Mouse (Mus musculus): ENCODE results near the gene Serpina3f. TPM values are rescaled to one million over a fixed set of nuclear protein-coding genes. Genes with fewer than 3 reads are reported as not detected.

The Serpina3f gene
- polyA plus RNA-seq, 1 experiment from 2014 or later, result 0.17 TPM

- no peak within 1 kb of the TSS for H3K4me2 ChIP-seq (replicated peaks; ENCODE audit: low read depth)
- no peak within 1 kb of the TSS for H3K27ac ChIP-seq (replicated peaks)
- ATAC-seq (ENCODE audit: low FRiP score, low TSS enrichment) (no peak), DNase-seq (ENCODE audit: low spot score) (no peak)
- H3K27me3 ChIP-seq (ENCODE audit: control insufficient read depth, insufficient read depth, low read length), result no peaks in the 10 kb centered on the region
- H3K36me3 ChIP-seq (ENCODE audit: control insufficient read depth, insufficient read depth, low read length), result no peaks in the 10 kb centered on the region
- no peak within 1 kb of the TSS for H3K4me3 ChIP-seq (ENCODE audit: low read depth, low read length)
- no peaks in the 10 kb centered on the region for H3K4me1 ChIP-seq (replicated peaks; ENCODE audit: control insufficient read depth, insufficient read depth)
- H3K9ac ChIP-seq (ENCODE audit: low read length), result no peak within 1 kb of the TSS
- TF ChIP-seq CTCF (IDR thresholded peaks at IDR 0.05; ENCODE audit: low read depth) (no peak), EP300 (optimal IDR thresholded peaks at IDR 0.05) (no peak)
- H3K9me3 ChIP-seq (ENCODE audit: control insufficient read depth, low read length), result no peaks in the 10 kb centered on the region
Measured at GRCm38 (mm10) chr12:104262863-104263262, 48.5 kb downstream of the Serpina3f start, which contains the start of gene Serpina3i. Serpina3i (plus strand) TSS chr12:104263122.

DNA sequence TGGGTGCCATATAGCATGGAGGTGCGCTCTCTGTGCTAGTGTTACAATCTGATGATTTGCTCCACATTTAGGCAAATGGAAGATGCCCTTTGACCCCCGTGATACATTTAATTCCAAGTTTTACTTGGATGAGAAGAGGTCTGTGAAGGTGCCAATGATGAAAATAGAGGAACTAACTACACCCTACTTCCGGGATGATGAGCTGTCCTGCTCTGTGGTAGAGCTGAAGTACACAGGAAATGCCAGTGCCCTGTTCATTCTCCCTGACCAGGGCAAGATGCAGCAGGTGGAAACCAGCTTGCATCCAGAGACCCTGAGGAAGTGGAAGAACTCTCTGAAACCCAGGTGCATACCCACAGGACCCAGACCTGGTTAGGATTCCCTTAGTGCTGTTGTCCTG is 52.0 kb downstream of the Serpina3f start:
- TF ChIP-seq EP300 (optimal IDR thresholded peaks at IDR 0.05) (no peak), CTCF (IDR thresholded peaks at IDR 0.05; ENCODE audit: low read depth) (no peak)
- no peaks in the 10 kb centered on the region for H3K27me3 ChIP-seq (ENCODE audit: control insufficient read depth, insufficient read depth, low read length)
- no peak overlapping the region for H3K9ac ChIP-seq (ENCODE audit: low read length)
- 64% methylated on average over 3 of the region's 3 CpGs for whole genome bisulfite sequencing
- no peaks in the 10 kb centered on the region for H3K4me1 ChIP-seq (replicated peaks; ENCODE audit: control insufficient read depth, insufficient read depth)
- DNase-seq (ENCODE audit: low spot score) (no peak), ATAC-seq (ENCODE audit: low FRiP score, low TSS enrichment) (no peak)
- no peak overlapping the region for H3K4me2 ChIP-seq (replicated peaks; ENCODE audit: low read depth)
- no peak overlapping the region for H3K27ac ChIP-seq (replicated peaks)
- H3K9me3 ChIP-seq (ENCODE audit: control insufficient read depth, low read length), result no peaks in the 10 kb centered on the region
- H3K36me3 ChIP-seq (ENCODE audit: control insufficient read depth, insufficient read depth, low read length), result no peaks in the 10 kb centered on the region
- H3K4me3 ChIP-seq (ENCODE audit: low read depth, low read length), result no peak overlapping the region

Other genes with a start within 250 kb of the Serpina3f start
- 0.32 and 0.67 TPM in 2 replicates for gene Serpina11, start 224.6 kb upstream of the Serpina3f start, polyA plus RNA-seq (2015; fragmentation: Nextera tagmentation; extraction: Ambion mirVana)
- gene Serpina9, start 200.8 kb upstream of the Serpina3f start, polyA plus RNA-seq (2015; fragmentation: Nextera tagmentation; extraction: Ambion mirVana), result 14.9 and 15.4 TPM in 2 replicates
- 2.5 TPM in 2 replicates for gene Serpina12, start 170.1 kb upstream of the Serpina3f start, polyA plus RNA-seq (2015; fragmentation: Nextera tagmentation; extraction: Ambion mirVana)
- gene Serpina5, start 113.4 kb upstream of the Serpina3f start, polyA plus RNA-seq (2015; fragmentation: Nextera tagmentation; extraction: Ambion mirVana), result 0.07 and 0.10 TPM in 2 replicates
- gene Serpina3a, start 101.8 kb upstream of the Serpina3f start, polyA plus RNA-seq (2015; fragmentation: Nextera tagmentation; extraction: Ambion mirVana), result not detected in 2 replicates
- gene Serpina3b, start 86.5 kb upstream of the Serpina3f start, polyA plus RNA-seq (2015; fragmentation: Nextera tagmentation; extraction: Ambion mirVana), result 0.05 TPM in 1 of 2 replicates, not detected in the other
- 0.04 TPM in 1 of 2 replicates, not detected in the other for gene Serpina3c, start 60.7 kb upstream of the Serpina3f start, polyA plus RNA-seq (2015; fragmentation: Nextera tagmentation; extraction: Ambion mirVana)
- 2.4 and 5.8 TPM in 2 replicates for gene Serpina3g, start 21.7 kb downstream of the Serpina3f start, polyA plus RNA-seq (2015; fragmentation: Nextera tagmentation; extraction: Ambion mirVana)
- gene Serpina3i, start 48.6 kb downstream of the Serpina3f start, polyA plus RNA-seq (2015; fragmentation: Nextera tagmentation; extraction: Ambion mirVana), result 0.62 and 0.99 TPM in 2 replicates
- gene Serpina3j, start 100.0 kb downstream of the Serpina3f start, polyA plus RNA-seq (2015; fragmentation: Nextera tagmentation; extraction: Ambion mirVana), result 0.13 and 0.15 TPM in 2 replicates
- gene Serpina3k, start 123.9 kb downstream of the Serpina3f start, polyA plus RNA-seq (2015; fragmentation: Nextera tagmentation; extraction: Ambion mirVana), result 0.15 and 0.24 TPM in 2 replicates
- 0.30 TPM in 1 of 2 replicates, not detected in the other for gene Serpina3m, start 123.9 kb downstream of the Serpina3f start, polyA plus RNA-seq (2015; fragmentation: Nextera tagmentation; extraction: Ambion mirVana)
- gene Serpina3n, start 192.2 kb downstream of the Serpina3f start, polyA plus RNA-seq (2015; fragmentation: Nextera tagmentation; extraction: Ambion mirVana), result 0.53 and 1.6 TPM in 2 replicates